Comparison of ENCODE assay signal across 11 mouse cellular contexts in the genomic region with DNA sequence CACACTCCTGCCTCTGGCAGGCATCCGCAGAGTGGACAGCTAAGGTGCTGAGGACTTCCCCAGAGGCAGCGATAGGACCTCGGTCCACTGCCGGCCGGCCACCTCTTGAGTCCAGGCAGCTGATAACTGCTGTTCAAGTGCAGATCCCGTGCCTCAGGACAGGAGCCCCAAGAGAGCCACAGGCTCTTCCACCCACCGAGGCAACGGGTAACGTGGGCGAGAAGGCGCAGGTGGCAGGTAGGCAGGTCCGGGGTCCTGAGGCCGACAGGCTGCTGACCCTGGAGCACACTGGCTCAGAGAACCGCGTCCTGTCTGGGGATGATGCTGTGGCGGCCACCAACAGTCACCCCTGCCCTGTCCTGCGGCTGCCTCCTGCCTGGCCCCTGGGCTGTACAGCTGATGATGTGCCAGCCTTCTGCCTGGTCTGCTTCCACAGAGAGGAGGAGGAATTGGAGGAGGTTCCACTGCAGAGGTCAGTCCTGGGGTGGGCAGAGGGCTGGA. TPM values are rescaled to one million over a fixed set of nuclear protein-coding genes. Genes with fewer than 3 reads are reported as not detected.
A peak's percentile ranks its signal among the peaks of the same experiment; 100 is the strongest.
DNase-seq lines count a peak whose midpoint lies in the region; ATAC-seq and TF ChIP-seq lines count a peak whose summit lies in the region.
"Had no signal": no experiment of that assay in that cellular context is flagged by ENCODE, and none has a peak within 500 bp of the region (broad histone marks: within the 10 kb centered on the region; RNA-seq: fewer than 3 reads in every experiment).

No protein-coding gene starts in this region.

- peak; percentile 37 to 56 for DNase-seq in cerebellum, adult 18-20 months
- no peak for DNase-seq in cerebellum, postnatal 4 days (ENCODE audit: low spot score in 2 of 2)
- no peak for DNase-seq in lung, embryonic 14.5 days
- no peak for DNase-seq in lung, postnatal 36 days
- DNase-seq in left cerebral cortex, postnatal 10 days (ENCODE audit: extremely low spot score in 1 of 2, low spot score in 2 of 2), result no peak
- DNase-seq in ovary, postnatal 14 days (ENCODE audit: low spot score), result no peak
- DNase-seq: kidney, adult 2 months; left cerebral cortex, postnatal 4 days had no signal

- H3K27ac ChIP-seq in lung, embryonic 14.5 days (ENCODE audit: low read depth), result no peak overlapping the region
- H3K27ac ChIP-seq in hindbrain, embryonic 12.5 days, result no peak overlapping the region
- no peak overlapping the region for H3K27ac ChIP-seq in neural tube, embryonic 15.5 days (replicated peaks)

- ATAC-seq in lung, embryonic 14.5 days (ENCODE audit: insufficient read depth), result no peak
- ATAC-seq in hindbrain, embryonic 12.5 days (ENCODE audit: low FRiP score), result no peak
- no peak for ATAC-seq in neural tube, embryonic 15.5 days (ENCODE audit: low FRiP score)
- ATAC-seq: Patski had no signal

- no peaks in the 10 kb centered on the region for H3K9me3 ChIP-seq in lung, embryonic 14.5 days (ENCODE audit: low read depth, low read length)
- H3K9me3 ChIP-seq in hindbrain, embryonic 12.5 days (replicated peaks), result no peaks in the 10 kb centered on the region
- no peaks in the 10 kb centered on the region for H3K9me3 ChIP-seq in neural tube, embryonic 15.5 days (replicated peaks)

- WGBS in lung, embryonic 14.5 days, result 33% methylated on average over 17 of the region's 17 CpGs
- 52% methylated on average over 17 of the region's 17 CpGs for WGBS in hindbrain, embryonic 12.5 days
- WGBS in neural tube, embryonic 15.5 days, result 63% methylated on average over 17 of the region's 17 CpGs

- no peak overlapping the region for H3K4me3 ChIP-seq in lung, embryonic 14.5 days (ENCODE audit: low read depth, low read length)
- H3K4me3 ChIP-seq in hindbrain, embryonic 12.5 days, result no peak overlapping the region
- H3K4me3 ChIP-seq in neural tube, embryonic 15.5 days (replicated peaks), result no peak overlapping the region

- no peak for TF ChIP-seq CTCF in lung, embryonic 14.5 days (IDR thresholded peaks at IDR 0.05; ENCODE audit: low read depth)

- peak overlapping the region; percentile 29; the same call in 1 of the 2 replicates for H3K4me2 ChIP-seq in lung, embryonic 14.5 days
- H3K4me2 ChIP-seq in hindbrain, embryonic 12.5 days (replicated peaks), result 0 out of 2 replicates have a peak overlapping the region, but pooled peaks have one; percentile 24
- peak overlapping the region; percentile 34; the same call in 1 of the 2 replicates for H3K4me2 ChIP-seq in neural tube, embryonic 15.5 days

- H3K9ac ChIP-seq in lung, embryonic 14.5 days, result no peak overlapping the region
- 0 out of 2 replicates have a peak overlapping the region, but pooled peaks have one; percentile 13 for H3K9ac ChIP-seq in hindbrain, embryonic 12.5 days
- no peak overlapping the region for H3K9ac ChIP-seq in neural tube, embryonic 15.5 days (replicated peaks)

- 0 out of 2 replicates have a peak, but pooled peaks cover 2% of the 10 kb centered on the region for H3K4me1 ChIP-seq in lung, embryonic 14.5 days (ENCODE audit: insufficient read depth)
- H3K4me1 ChIP-seq in hindbrain, embryonic 12.5 days, result peaks cover 11% of the 10 kb centered on the region
- peaks cover 8% of the 10 kb centered on the region for H3K4me1 ChIP-seq in neural tube, embryonic 15.5 days

- peaks cover 11% of the 10 kb centered on the region; the same call in 1 of the 2 replicates for H3K27me3 ChIP-seq in lung, embryonic 14.5 days (ENCODE audit: insufficient read depth, low read length)
- peaks cover 13% of the 10 kb centered on the region for H3K27me3 ChIP-seq in hindbrain, embryonic 12.5 days
- H3K27me3 ChIP-seq in neural tube, embryonic 15.5 days (replicated peaks), result no peaks in the 10 kb centered on the region

- H3K36me3 ChIP-seq in lung, embryonic 14.5 days (ENCODE audit: insufficient read depth), result no peaks in the 10 kb centered on the region
- no peaks in the 10 kb centered on the region for H3K36me3 ChIP-seq in hindbrain, embryonic 12.5 days
- no peaks in the 10 kb centered on the region for H3K36me3 ChIP-seq in neural tube, embryonic 15.5 days

- intact Hi-C loops in left cerebral cortex, postnatal 10 days (cut with DNase I), result no loop called here

RNA-seq across cellular contexts. Expression of gene Sbk1, which starts 23.7 kb away (rescaled TPM):
- polyA plus RNA-seq in lung, embryonic 14.5 days (2014; fragmentation: Nextera tagmentation; extraction: Ambion mirVana), result 51.2 and 57.0 TPM in 2 replicates
- polyA plus RNA-seq in hindbrain, embryonic 12.5 days (2016; fragmentation: Nextera tagmentation; extraction: Ambion mirVana), result 309 and 312 TPM in 2 replicates
- 143 and 182 TPM in 2 replicates for polyA plus RNA-seq in neural tube, embryonic 15.5 days (2015; fragmentation: Nextera tagmentation; extraction: Ambion mirVana)
- total RNA-seq in left cerebral cortex, postnatal 10 days (2021), result 100 to 1,000 TPM; 142 to 147 TPM

RNA-seq across cellular contexts. Expression of gene Xpo6, which starts 48.4 kb away (rescaled TPM):
- polyA plus RNA-seq in lung, embryonic 14.5 days (2014; fragmentation: Nextera tagmentation; extraction: Ambion mirVana), result 61.9 and 67.5 TPM in 2 replicates
- 67.9 and 79.0 TPM in 2 replicates for polyA plus RNA-seq in hindbrain, embryonic 12.5 days (2016; fragmentation: Nextera tagmentation; extraction: Ambion mirVana)
- polyA plus RNA-seq in neural tube, embryonic 15.5 days (2015; fragmentation: Nextera tagmentation; extraction: Ambion mirVana), result 51.2 and 54.3 TPM in 2 replicates
- 100 to 1,000 TPM; 101 to 103 TPM for total RNA-seq in left cerebral cortex, postnatal 10 days (2021)

Comparison
In these comparisons a context has a peak if more than half of its experiments do, and no peak if none do; other contexts are left out.
1. DNase-seq: peak in cerebellum, adult 18-20 months (2 of 2); none in cerebellum, postnatal 4 days (0 of 2), lung, embryonic 14.5 days (single experiment), lung, postnatal 36 days (single experiment), left cerebral cortex, postnatal 10 days (0 of 2) and ovary, postnatal 14 days (single experiment).
2. Peak in every context shown above with its lines, with median percentiles within 50 percentile points of each other: H3K4me2 ChIP-seq.